35 mouse cellular contexts compared by ENCODE assay signal in the genomic region with DNA sequence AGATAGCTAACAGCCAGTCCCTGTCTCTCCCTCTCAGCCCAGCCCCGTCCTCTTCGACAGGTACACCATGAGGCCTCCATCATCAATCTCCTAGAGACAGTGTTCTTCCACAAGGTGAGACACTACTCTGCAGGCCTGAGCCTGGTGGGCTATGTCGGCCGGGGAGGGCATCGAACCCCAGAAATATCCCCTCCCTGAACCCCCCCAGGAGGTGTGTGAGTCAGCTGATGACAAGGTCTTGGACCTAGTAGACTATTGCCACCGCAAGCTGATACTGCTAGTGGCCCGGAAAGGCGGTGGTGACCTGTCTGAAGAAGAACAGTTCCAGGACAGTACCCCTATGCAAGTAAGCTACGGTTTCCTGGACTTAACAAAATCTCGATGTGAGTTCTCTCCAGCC. TPM values are rescaled to one million over a fixed set of nuclear protein-coding genes. Genes with fewer than 3 reads are reported as not detected.
"Had no signal": no experiment of that assay in that cellular context is flagged by ENCODE, and none has a peak within 500 bp of the region (broad histone marks: within the 10 kb centered on the region; RNA-seq: fewer than 3 reads in every experiment).

No protein-coding gene starts in this region.

- H3K4me3 ChIP-seq: heart, embryonic 12.5 days; heart, embryonic 13.5 days; heart, embryonic 15.5 days; hindbrain, embryonic 12.5 days; hindbrain, embryonic 13.5 days; hindbrain, embryonic 15.5 days; intestine, embryonic 15.5 days; kidney, embryonic 15.5 days; layer of hippocampus, adult 2 months; left cerebral cortex, adult 2 months had no signal

- ATAC-seq: hindbrain, embryonic 16.5 days; hindbrain, postnatal 0 days; inflammation-experienced regulatory T-cells, adult 6 months; intestine, embryonic 15.5 days; intestine, embryonic 16.5 days; intestine, postnatal 0 days had no signal

- H3K4me2 ChIP-seq: heart, embryonic 12.5 days; heart, embryonic 13.5 days; heart, embryonic 15.5 days; hindbrain, embryonic 12.5 days; hindbrain, embryonic 13.5 days; hindbrain, embryonic 14.5 days; hindbrain, embryonic 15.5 days; intestine, embryonic 15.5 days; kidney, embryonic 15.5 days had no signal

- H3K9me3 ChIP-seq: heart, embryonic 12.5 days; heart, embryonic 13.5 days; heart, embryonic 15.5 days; hindbrain, embryonic 10.5 days; hindbrain, embryonic 12.5 days; hindbrain, embryonic 13.5 days; hindbrain, embryonic 15.5 days; intestine, embryonic 15.5 days; kidney, embryonic 15.5 days had no signal

- DNase-seq: heart, postnatal 10 days; heart, postnatal 14 days; heart, postnatal 36 days; heart, postnatal 4 days; kidney, adult 11 months; kidney, adult 18-20 months; kidney, adult 2 months; kidney, adult 9 months; kidney, postnatal 10 days; kidney, postnatal 14 days; kidney, postnatal 36 days; kidney, postnatal 4 days; layer of hippocampus, adult 9-11 months; layer of hippocampus, postnatal 36 days had no signal

- H3K9ac ChIP-seq: heart, embryonic 12.5 days; heart, embryonic 13.5 days; heart, embryonic 15.5 days; hindbrain, embryonic 12.5 days; hindbrain, embryonic 13.5 days; hindbrain, embryonic 14.5 days; hindbrain, embryonic 15.5 days; intestine, embryonic 15.5 days; kidney, embryonic 15.5 days had no signal

- H3K27ac ChIP-seq: heart, embryonic 13.5 days; heart, embryonic 15.5 days; hindbrain, embryonic 10.5 days; hindbrain, embryonic 12.5 days; hindbrain, embryonic 13.5 days; hindbrain, embryonic 14.5 days; hindbrain, embryonic 15.5 days; hindbrain, postnatal 0 days; intestine, embryonic 15.5 days; kidney, embryonic 15.5 days; kidney, postnatal 0 days; layer of hippocampus, adult 2 months; left cerebral cortex, adult 2 months had no signal

- H3K27me3 ChIP-seq: intestine, embryonic 15.5 days; kidney, embryonic 15.5 days had no signal

RNA-seq across cellular contexts. Expression of a gene that starts 1.7 kb away (rescaled TPM):
- total RNA-seq: heart, postnatal 10 days; heart, postnatal 14 days; heart, postnatal 25 days; heart, postnatal 36 days; hematopoietic stem cell, adult 5-6 weeks had no signal
- polyA plus RNA-seq: heart, embryonic 13.5 days; heart, embryonic 14.5 days had no signal
